Mouse (Mus musculus) layer of hippocampus, adult 18-20 months (tissue): ENCODE data around the gene Mgarp. TPM values are rescaled to one million over a fixed set of nuclear protein-coding genes. Genes with fewer than 3 reads are reported as not detected.

ENCODE experiments used
- DNase-seq, 2 experiments: peaks; one replicate each; pipeline ENCODE4 v3.0.0; 2022; ENCODE audit warnings: low spot score in 2 of 2
- total RNA-seq, 2 experiments: library from RNA; stranded (reverse); gene quantifications; 2 replicates each; pipeline ENCODE4 v1.2.3; 2021

Gene Mgarp
- total RNA-seq, 2 experiments from 2014 or later: not detected

DNA sequence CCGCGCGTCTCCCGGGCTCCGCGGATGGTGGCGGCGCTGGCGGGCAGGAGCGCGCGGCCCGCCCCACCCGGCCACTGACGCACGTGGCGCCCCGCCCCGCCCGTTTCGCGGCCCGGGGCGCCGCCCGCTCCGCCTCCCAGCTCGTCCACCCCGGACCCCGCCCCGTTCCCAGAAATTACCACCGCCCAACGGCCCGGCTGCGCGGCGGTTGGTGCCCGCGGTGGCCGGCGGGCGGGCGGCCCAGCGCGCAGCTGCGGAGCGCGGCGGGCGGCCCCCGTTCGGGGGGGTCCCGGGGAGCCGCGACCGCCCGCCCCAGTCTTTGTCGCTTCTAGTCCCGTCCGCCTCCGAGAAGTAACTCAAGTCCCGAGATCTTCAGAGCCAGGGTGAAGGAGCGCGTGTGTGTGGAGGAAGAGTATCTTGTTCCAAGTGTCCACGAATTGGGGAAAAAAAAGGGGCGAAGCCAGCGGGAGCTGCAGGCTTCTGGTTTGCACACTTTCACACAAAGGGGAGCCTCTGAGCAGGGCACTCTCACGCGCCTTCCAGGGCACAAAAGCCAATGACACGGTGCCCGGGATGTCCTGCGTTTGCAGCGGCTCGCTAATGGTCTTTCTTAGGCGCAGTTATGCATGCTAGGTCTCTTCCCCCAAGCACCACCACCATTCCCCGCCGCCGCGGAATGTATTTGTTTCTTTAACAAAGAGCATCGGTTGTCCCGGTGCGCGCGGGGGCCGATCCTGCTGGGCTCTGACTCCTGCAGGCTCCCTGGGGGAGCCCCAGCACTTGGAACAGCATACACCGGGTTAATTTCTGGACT lies 55.1 kb downstream of the Mgarp start:
- peak; percentile 71 to 84 for DNase-seq

DNA sequence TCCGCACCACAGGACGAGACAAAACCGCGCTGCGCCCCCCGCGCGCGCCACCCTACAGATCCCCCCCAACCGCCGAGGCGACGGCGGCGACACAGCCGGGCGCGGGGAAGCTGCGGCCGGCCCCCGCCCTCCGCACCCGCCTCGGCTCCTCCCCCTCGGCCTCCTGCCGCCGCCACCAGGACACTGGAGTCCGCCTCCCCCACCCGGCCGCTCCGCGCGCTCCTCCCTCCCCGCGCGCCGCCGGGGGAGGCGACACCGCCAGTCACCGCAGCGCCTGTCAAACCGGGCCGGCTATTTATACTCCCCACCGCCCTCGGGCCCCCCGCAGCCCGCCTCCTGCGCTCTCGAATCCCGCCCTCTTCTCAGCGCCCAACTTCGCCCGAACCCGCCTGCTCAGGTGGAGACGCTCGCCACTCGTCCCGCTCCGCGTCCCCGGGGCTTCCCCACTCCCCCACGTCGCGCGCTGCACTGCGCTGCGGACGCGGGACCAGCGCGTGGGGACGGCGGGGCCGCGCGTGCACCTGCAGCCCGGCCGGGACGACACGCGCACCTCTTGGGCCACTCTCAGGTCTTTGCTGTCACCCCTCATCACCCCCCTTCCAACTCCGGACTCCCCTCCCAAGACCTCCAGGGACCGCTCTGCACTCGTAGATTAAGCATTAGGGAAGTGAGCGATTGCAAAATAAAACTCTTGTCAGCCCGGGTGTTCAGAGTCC lies 55.8 kb downstream of the Mgarp start, which contains the start of gene Elf2:
Gene Elf2 (minus strand): TSS at position 112 of the 716 bp plus-strand sequence.
- DNase-seq: peak; percentile 82 to 86

DNA sequence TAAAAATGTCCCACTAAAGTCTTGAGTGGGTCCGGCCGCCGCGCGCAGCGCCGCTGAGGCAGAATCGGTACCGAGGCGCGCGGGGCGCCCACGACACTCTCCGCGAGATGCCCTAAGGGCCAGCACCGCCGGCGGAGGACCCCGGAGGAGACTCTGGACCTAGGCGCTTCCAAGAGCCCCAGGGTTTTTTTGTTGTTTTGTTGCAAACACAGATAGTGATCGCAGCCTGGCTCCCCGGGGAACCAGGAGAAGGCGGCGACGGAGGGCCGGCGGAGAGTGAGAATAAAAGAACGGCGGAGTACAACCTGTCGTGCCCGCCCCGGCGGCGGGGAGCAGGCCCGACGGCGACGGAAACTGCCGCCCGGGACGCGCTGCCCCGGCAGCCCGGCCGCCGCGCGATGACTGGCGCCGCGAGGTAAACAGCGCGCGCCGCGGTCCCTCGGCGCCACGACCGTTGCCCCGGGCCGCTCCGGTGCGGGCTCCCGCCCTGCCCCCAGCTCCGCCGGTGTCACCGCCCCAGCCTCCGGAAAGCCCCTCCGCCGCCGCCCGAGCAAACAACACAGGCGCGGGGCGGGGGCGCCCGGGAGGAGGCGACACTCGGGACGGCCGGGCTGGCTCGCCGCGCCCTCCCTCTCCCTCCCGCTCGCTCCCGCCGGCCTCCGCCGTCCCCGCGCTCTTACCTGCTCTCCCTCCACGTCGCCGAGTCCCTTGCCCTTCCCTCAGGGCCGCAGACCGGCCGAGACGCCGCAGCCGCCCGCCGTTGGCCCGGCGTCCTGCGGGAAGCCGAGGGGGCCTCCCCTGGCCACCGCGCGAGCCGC lies 56.6 kb downstream of the Mgarp start:
- DNase-seq: peak in 1 of 2 experiments; percentile 37

- no peak for DNase-seq
Observed at GRCm38 (mm10) chr3:51339378-51339733, 57.2 kb downstream of the Mgarp start.

Other genes with a start within 250 kb of the Mgarp start
- gene Noct, start 172.3 kb downstream of the Mgarp start, total RNA-seq: 10 to 100 TPM; 59.5 to 60.3 TPM
- gene Elf2, start 56.1 kb downstream of the Mgarp start, total RNA-seq: 10 to 100 TPM; 66.7 to 67.4 TPM
- 100 to 1,000 TPM; 288 to 339 TPM for gene Ndufc1, start 12.2 kb upstream of the Mgarp start, total RNA-seq
- gene Naa15, start 18.4 kb upstream of the Mgarp start, total RNA-seq: 10 to 100 TPM; 50.9 to 60.0 TPM
- 10 to 100 TPM; 24.0 to 24.7 TPM for gene Rab33b, start 87.2 kb upstream of the Mgarp start, total RNA-seq
- 100 to 1,000 TPM; 143 to 153 TPM for gene Setd7, start 164.1 kb upstream of the Mgarp start, total RNA-seq